Mouse (Mus musculus) megakaryocyte, embryonic 14.5 days (primary cell): ENCODE measurements around the gene Tnni1. TPM values are rescaled to one million over a fixed set of nuclear protein-coding genes. Genes with fewer than 3 reads are reported as not detected.
A peak's percentile ranks its signal among the peaks of the same experiment; 100 is the strongest.

Source experiments
- H3K27me3 ChIP-seq: replicated peaks from 2 replicates; pipeline ENCODE3; 2012; ENCODE audit warnings: inconsistent platforms
- H3K36me3 ChIP-seq: replicated peaks from 2 replicates; pipeline ENCODE3; 2012; ENCODE audit warnings: low read length, inconsistent platforms, mixed read lengths
- H3K4me1 ChIP-seq: 2 replicates; pipeline ENCODE4 v1.6.1; 2012; ENCODE audit warnings: inconsistent platforms
- H3K4me3 ChIP-seq: replicated peaks from 2 replicates; pipeline ENCODE3; 2012; ENCODE audit warnings: moderate library complexity, mild to moderate bottlenecking, inconsistent platforms
- H3K9me3 ChIP-seq: 2 replicates; pipeline ENCODE4 v1.6.1; 2012; ENCODE audit warnings: inconsistent platforms
- FLI1 ChIP-seq: IDR thresholded peaks from 2 replicates; pipeline ENCODE4 v1.6.1; 2012; ENCODE audit warnings: low read length, inconsistent platforms, mixed read lengths
- GATA1 ChIP-seq: IDR thresholded peaks from 3 replicates; pipeline ENCODE4 v1.6.1; 2012; ENCODE audit warnings: mixed read lengths, low read length, inconsistent platforms, borderline replicate concordance
- polyA plus RNA-seq: library from polyadenylated mRNA; stranded (reverse); fragments of >175 nt; gene quantifications from 2 replicates; pipeline ENCODE4 v1.2.3, GENCODE M21; 2012; ENCODE audit warnings: low replicate concordance; ENCODE audit not compliant: insufficient read depth

The Tnni1 gene
- polyA plus RNA-seq: 0.82 TPM in 1 of 2 replicates, not detected in the other

DNA sequence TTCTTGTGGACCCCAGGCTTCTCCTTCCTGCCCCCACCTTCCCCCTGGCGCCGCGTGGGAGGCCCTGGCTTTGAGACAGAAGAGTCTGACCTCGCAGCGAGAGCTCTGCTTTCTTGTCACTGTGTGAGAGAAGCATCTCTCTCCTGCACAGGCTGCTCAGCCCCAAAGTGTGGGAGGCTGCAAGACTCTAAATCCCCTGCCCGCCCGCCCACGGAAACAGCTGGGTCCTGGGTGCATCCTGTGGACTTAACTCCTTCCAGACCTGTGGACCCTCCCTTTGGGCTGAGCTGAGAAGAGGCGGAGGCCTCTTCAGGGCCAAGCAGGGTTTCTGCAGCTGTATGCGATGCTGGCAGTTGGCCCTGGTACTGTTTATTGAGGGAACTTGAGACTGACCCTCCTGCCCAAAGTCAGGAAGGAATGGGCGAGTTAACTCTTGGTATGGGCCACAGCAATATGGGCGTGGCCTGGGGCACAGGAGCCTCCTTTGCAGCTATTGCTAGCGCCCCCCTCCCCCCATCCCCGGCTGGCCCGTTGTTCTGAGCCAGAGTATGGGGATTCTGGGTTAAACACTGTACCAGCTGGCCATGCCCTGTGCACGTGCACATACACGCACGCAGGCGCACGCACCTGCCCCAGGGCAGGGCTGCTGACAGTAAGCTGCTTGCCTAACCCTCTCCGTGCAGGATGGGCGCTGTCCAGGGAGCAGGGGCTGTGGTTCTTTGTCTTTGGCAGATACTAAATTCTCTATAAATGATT lies at the start of gene Tnni1:
Gene Tnni1, plus strand, starts transcription at position 655 of the 756 bp plus-strand sequence.
- Histone ChIP-seq H3K4me1 (peaks cover 71% of the 10 kb centered on the region), H3K27me3 (peaks cover 24% of the 10 kb centered on the region)

DNA sequence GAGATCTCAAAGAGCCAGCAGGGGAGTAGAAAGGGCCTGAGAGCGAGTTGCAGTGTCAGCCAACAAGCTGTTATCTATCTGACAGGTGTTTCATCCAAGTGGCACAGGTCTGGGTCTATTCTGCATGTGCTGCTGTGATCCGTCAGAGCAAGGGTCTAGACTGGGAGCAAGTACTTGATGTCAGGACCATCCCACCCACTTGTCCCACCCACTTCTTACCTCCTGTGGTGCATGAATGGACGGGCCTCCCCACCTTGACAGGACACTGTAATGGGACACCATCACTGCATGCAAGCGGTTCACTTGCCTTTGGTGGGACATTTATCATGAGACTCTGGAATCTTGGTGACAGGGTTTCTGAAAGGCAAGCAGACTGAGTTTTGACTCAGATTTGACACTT lies 49.4 kb upstream of the Tnni1 start:
- Histone ChIP-seq H3K9me3 (no peaks in the 10 kb centered on the region), H3K4me3 (peak overlapping the region; percentile 96), H3K36me3 (peaks cover 36% of the 10 kb centered on the region), H3K27me3 (no peaks in the 10 kb centered on the region), H3K4me1 (peaks cover 83% of the 10 kb centered on the region)
- TF ChIP-seq GATA1 (no peak), FLI1 (no peak)

More for the DNA sequence above, at the start of gene Tnni1:
- H3K9me3 ChIP-seq: no peaks in the 10 kb centered on the region
- TF ChIP-seq FLI1 (no peak), GATA1 (no peak)
- no peaks in the 10 kb centered on the region for H3K36me3 ChIP-seq
- no peak within 1 kb of the TSS for H3K4me3 ChIP-seq

DNA sequence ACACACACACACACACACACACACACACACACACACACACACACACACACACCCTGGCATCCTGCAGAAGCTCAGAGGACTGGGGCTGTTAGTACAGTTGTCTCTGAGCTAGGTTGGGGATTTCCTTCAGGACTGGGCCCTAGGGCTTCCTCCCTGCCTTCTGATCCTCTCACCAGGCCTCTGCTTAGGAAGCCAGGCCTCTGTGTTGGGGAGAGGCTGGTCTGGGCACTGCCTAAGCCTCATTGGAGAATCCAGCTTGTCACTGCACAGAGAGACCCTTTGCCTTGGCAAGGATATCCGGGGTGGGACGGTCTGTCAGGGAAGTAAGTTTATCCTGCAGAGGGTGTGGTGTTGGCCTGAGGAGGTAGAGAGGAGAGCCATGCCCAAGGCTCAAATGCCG lies 48.9 kb upstream of the Tnni1 start:
- TF ChIP-seq FLI1: no peak
- TF ChIP-seq GATA1: no peak
- peaks cover 41% of the 10 kb centered on the region for H3K36me3 ChIP-seq
- H3K27me3 ChIP-seq: no peaks in the 10 kb centered on the region
- peak overlapping the region; percentile 96 for H3K4me3 ChIP-seq
- H3K4me1 ChIP-seq: peaks cover 86% of the 10 kb centered on the region
- no peaks in the 10 kb centered on the region for H3K9me3 ChIP-seq

DNA sequence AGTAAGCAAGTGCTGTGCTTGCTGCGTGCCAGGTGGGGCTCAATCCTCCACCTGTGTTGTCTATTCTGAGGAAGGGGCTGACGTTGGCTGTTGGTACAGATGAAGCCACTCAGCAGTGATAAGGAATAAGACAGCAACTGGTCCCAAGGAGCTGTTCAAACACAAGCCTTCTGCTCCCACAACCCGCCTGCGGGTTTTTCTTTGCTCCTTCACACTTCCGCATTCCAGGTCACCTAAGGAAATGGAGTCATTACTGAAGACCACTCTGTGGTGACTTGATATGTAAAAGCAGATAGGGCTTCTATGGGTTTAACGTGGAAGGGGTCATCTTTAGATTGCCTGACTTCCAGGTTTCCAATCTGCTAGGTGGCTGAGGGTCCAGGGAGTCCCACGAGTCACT lies 47.8 kb upstream of the Tnni1 start:
- Histone ChIP-seq H3K27me3 (no peaks in the 10 kb centered on the region), H3K9me3 (no peaks in the 10 kb centered on the region), H3K36me3 (peaks cover 52% of the 10 kb centered on the region), H3K4me3 (peak overlapping the region; percentile 50), H3K4me1 (peaks cover 91% of the 10 kb centered on the region)
- TF ChIP-seq GATA1 (no peak), FLI1 (no peak)

DNA sequence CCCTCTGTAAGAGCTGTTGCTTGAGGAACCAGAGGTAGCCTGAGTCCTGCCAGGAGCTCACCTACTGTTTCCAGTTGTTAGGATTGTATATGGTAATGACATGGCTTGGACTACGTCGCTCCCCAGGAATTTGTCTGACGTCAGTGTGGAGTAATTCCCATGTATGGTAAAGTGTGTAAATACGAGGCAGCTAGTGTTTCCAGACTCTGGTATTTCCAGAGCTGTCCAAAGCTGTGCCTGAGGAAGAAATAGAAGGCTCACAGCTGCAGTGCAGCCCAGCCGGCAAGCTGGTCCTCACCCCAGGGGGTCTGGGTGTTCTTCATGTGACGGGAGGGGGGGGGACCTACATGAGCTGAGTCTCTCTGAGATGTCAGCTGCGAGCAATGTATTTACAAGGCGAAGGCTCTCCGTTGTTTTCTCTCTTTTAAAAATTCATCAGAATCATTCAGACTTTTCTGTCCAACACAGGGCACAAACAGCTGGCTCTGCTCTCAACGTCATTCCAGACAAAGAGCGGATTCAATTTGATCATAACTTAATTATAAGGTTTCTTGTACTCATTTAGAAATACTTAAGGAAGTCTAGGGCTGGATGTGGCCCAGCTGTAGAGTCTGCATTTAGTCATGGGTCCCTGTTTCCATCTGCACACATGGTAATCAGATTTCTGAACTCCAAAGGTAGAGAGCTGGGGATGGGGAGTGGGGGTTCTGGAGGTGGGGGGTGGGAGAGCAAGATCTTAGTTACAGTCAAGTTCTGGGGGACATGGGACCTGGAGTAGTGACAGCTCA lies 47.1 kb upstream of the Tnni1 start:
- Histone ChIP-seq H3K9me3 (peaks cover 2% of the 10 kb centered on the region; the same call in 1 of the 2 replicates), H3K4me1 (peaks cover 94% of the 10 kb centered on the region), H3K36me3 (peaks cover 59% of the 10 kb centered on the region), H3K4me3 (no peak overlapping the region), H3K27me3 (no peaks in the 10 kb centered on the region)
- TF ChIP-seq GATA1 (no peak), FLI1 (no peak)

DNA sequence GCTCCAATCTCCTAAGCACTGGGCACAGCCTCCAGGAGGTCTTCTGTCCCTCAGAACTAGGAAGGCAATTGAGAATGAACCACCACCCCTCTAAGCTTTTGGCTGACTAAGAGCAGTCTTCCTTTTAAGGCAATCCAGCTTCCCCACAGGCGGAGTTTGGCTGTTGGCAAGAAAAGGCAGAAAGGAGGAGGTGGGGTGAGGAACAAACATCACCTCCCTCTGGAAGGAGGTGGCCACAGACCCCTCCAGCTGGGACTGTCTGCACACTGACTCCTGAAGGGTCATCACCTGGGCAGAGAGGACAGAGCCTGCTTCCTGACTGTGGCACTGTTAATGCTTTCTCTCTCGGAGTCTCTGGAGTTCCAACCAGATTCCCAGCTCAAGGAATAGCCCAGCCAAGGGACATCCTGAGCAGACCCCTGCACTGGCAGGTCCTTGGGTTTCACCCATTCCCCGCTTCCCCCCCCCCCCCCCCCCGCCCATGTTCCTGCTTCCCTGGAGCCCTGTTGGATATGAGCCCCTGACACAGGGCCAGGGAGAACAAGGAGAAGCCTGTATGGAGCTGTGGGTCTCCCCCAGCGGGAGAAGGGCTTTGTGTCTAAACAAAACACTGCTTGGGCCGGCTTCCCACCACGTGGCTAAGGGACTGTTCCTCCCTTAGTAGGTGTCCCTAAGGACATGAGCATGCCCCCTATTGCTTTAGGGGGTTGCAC lies 44.9 kb upstream of the Tnni1 start:
- H3K4me3 ChIP-seq: peak overlapping the region; percentile 76
- H3K4me1 ChIP-seq: peaks cover 92% of the 10 kb centered on the region
- H3K27me3 ChIP-seq: no peaks in the 10 kb centered on the region
- TF ChIP-seq GATA1 (no peak), FLI1 (no peak)
- peaks cover 2% of the 10 kb centered on the region; the same call in 1 of the 2 replicates for H3K9me3 ChIP-seq
- peaks cover 77% of the 10 kb centered on the region for H3K36me3 ChIP-seq

DNA sequence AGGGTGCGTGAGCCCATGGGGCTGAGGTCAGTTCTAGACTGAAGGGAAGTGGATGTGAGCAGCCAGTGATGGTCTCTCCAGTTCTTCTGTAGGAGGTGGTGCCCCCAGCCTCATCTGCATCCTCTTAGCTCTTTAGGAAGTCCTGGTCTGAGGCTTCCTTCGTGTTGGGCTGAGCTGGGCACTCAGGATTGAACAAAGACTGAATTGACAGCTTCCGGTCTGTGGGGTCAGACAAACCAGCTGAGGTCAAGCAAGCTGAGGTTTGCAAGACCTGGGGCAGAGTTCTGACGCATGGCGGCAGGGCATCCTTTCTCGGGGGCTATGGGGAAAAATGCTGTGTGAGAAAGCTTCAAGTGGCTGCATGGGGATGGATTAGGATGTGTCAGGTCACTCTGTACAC lies 43.8 kb upstream of the Tnni1 start:
- H3K27me3 ChIP-seq: no peaks in the 10 kb centered on the region
- no peak for TF ChIP-seq FLI1
- no peak for TF ChIP-seq GATA1
- peaks cover 2% of the 10 kb centered on the region; the same call in 1 of the 2 replicates for H3K9me3 ChIP-seq
- H3K4me1 ChIP-seq: peaks cover 82% of the 10 kb centered on the region
- peaks cover 84% of the 10 kb centered on the region for H3K36me3 ChIP-seq
- no peak overlapping the region for H3K4me3 ChIP-seq

DNA sequence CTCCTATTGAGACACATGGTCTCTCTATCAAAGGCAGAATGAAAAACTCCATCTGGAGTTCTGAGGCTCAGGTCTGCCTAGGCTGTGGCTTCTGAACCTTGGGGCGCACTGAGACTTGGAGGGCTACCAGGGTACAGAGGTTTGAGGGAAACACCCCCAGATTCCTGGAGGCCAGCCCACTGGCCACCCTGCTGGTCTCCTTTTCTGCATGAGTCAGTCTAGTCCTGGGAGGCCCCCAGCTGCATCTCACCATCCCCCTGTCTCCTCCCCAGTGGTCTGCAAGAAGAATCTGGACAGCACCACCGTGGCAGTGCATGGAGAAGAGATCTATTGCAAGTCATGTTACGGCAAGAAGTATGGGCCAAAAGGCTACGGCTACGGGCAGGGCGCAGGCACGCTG lies 34.2 kb upstream of the Tnni1 start:
- Histone ChIP-seq H3K9me3 (no peaks in the 10 kb centered on the region), H3K36me3 (peaks cover 87% of the 10 kb centered on the region)
- no peak for TF ChIP-seq FLI1
- TF ChIP-seq GATA1: no peak

DNA sequence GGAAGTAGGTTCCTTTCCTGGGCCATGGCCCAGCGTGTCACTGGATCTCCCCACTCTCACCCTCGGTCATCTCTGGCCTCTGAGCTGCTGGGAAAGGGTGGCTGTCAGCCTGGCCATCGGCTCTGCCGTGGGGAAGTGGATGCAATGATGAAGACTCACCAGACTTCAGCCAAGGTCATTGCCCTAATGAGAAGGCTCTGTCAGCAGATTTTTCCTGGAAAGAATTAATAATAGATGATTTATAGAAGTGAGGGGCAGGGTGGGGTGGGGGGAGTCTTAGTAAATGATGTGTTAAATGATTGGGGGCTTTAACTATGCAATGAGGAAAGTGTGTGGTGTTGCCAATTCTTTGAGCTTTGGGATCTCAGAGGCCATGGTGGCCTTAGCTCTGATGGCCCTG lies 33.0 kb upstream of the Tnni1 start:
- no peaks in the 10 kb centered on the region for H3K9me3 ChIP-seq
- H3K4me1 ChIP-seq: peaks cover 57% of the 10 kb centered on the region
- no peak overlapping the region for H3K4me3 ChIP-seq
- peaks cover 91% of the 10 kb centered on the region for H3K36me3 ChIP-seq
- no peaks in the 10 kb centered on the region for H3K27me3 ChIP-seq
- TF ChIP-seq GATA1 (no peak), FLI1 (no peak)

More for the DNA sequence above, 34.2 kb upstream of the Tnni1 start:
- Histone ChIP-seq H3K27me3 (no peaks in the 10 kb centered on the region), H3K4me1 (peaks cover 52% of the 10 kb centered on the region), H3K4me3 (no peak overlapping the region)

DNA sequence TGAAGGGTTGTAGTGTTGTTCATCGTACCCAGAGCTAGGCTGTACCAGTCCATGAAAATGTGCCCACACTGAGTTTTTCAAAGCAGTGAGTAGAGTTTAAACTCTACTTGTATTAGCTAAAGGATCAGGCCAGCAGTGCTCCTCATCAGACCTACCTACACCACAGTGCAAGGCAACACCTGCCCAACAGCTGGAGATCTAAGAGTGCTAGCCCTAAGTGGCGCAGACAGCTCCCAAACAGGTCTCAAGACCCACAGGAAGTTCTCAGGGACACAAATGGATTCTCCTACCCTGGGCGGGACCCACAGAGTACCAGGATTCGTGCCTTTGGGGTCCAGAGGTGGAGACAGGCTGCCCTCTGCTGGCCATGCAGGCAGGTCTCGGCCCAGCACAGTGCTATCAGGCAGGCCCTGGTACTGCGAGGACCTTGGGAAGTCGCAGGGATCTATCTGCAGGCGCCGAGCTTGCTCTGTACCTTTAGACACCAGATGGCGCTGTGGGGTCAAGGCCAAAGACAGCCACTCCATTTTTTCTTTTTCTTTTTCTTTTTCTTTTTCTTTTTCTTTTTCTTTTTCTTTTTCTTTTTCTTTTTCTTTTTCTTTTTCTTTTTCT lies 26.4 kb upstream of the Tnni1 start:
- Histone ChIP-seq H3K36me3 (peaks cover 50% of the 10 kb centered on the region), H3K4me1 (peaks cover 57% of the 10 kb centered on the region), H3K9me3 (no peaks in the 10 kb centered on the region), H3K4me3 (no peak overlapping the region), H3K27me3 (no peaks in the 10 kb centered on the region)
- TF ChIP-seq GATA1: no peak
- TF ChIP-seq FLI1: no peak
